Mouse (Mus musculus) forebrain, embryonic 14.5 days (tissue): ENCODE results near the gene Etfbkmt. TPM values are rescaled to one million over a fixed set of nuclear protein-coding genes. Genes with fewer than 3 reads are reported as not detected.

ENCODE experiments used
- ATAC-seq: fragments of 200-750 bp; cut with Nextera tagmentation; 2 replicates; pipeline ENCODE4 v1.8.0; 2017; ENCODE audit warnings: mild to moderate bottlenecking, moderate library complexity
- DNase-seq: peaks from one replicate; pipeline ENCODE4 v3.0.0-alpha.2; 2015; ENCODE audit warnings: low spot score
- H3K27ac ChIP-seq: fragments of 300-500 bp; sonication (generic); 2 replicates; pipeline ENCODE4 v1.5.1; 2014; ENCODE audit warnings: low read depth, mild to moderate bottlenecking, control low read depth, low read length, moderate library complexity
- H3K27me3 ChIP-seq: fragments of 300-500 bp; sonication (generic); replicated peaks from 2 replicates; pipeline ENCODE4 v1.6.1; 2014; ENCODE audit warnings: low read length, control low read depth, mixed read lengths; ENCODE audit not compliant: control insufficient read depth, insufficient read depth
- H3K36me3 ChIP-seq: fragments of 300-500 bp; sonication (generic); 2 replicates; pipeline ENCODE4 v1.6.1; 2014; ENCODE audit warnings: low read length, control low read depth; ENCODE audit not compliant: control insufficient read depth, insufficient read depth
- H3K4me1 ChIP-seq: fragments of 300-500 bp; sonication (generic); 2 replicates; pipeline ENCODE4 v1.6.1; 2014; ENCODE audit warnings: antibody characterized with exemption, low read length, control low read depth; ENCODE audit not compliant: control insufficient read depth, insufficient read depth
- H3K4me2 ChIP-seq: fragments of 300-500 bp; sonication (generic); 2 replicates; pipeline ENCODE4 v1.6.1; 2014; ENCODE audit warnings: mild to moderate bottlenecking, control low read depth, low read length
- H3K4me3 ChIP-seq: fragments of 300-500 bp; sonication (generic); 2 replicates; pipeline ENCODE4 v1.5.1; 2014; ENCODE audit warnings: low read depth, low read length, control low read depth
- H3K9ac ChIP-seq: fragments of 300-500 bp; sonication (generic); 2 replicates; pipeline ENCODE4 v1.6.1; 2014; ENCODE audit warnings: mild to moderate bottlenecking, low read length, control low read depth, moderate library complexity
- H3K9me3 ChIP-seq: fragments of 300-500 bp; sonication (generic); replicated peaks from 2 replicates; pipeline ENCODE4 v1.6.1; 2016; ENCODE audit warnings: low read length, control low read depth, mixed read lengths; ENCODE audit not compliant: control insufficient read depth
- WGBS: fragments of 180-500 bp; shearing (Covaris S2); extraction: QIAGEN DNeasy Blood & Tissue Kit; methylation state at CpG from one replicate; pipeline ENCODE4 v1.1.7; 2014; 5-methylcytosine and 5-hydroxymethylcytosine counted together
- polyA plus RNA-seq: library from polyadenylated mRNA; unstranded; fragments of >200 nt; fragmentation: Nextera tagmentation; extraction: Ambion mirVana; gene quantifications from 2 replicates; pipeline ENCODE4 v1.2.1, GENCODE M21; 2014

The Etfbkmt gene
- polyA plus RNA-seq: 4.3 and 7.0 TPM in 2 replicates

DNA sequence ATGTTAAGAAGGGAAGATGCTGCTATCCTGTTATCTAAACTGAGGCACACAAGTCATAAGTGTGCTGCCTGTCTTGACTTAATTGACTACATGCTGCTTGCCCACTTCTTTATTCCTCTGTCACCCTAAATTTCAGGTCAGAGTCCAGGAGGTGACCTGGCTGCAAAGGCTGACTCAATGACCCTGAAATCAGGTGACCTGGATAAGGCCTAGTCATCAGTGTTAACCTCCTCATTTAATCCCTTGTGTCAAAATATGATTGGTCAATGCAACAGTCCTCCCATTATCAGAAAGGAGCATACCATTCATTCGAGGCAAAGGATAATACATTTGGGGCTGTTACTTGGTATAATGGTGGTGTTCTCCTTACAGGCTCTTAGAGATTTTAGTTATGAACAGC, at the start of gene Etfbkmt:
Gene Etfbkmt (plus strand): TSS at position 379 of the 400 bp plus-strand sequence.
- ATAC-seq (no peak), DNase-seq (no peak)
- H3K4me1 ChIP-seq: peaks cover 3% of the 10 kb centered on the region; the same call in 1 of the 2 replicates
- no peak within 1 kb of the TSS for H3K4me3 ChIP-seq
- H3K4me2 ChIP-seq: no peak within 1 kb of the TSS
- no peaks in the 10 kb centered on the region for H3K9me3 ChIP-seq
- no peak within 1 kb of the TSS for H3K27ac ChIP-seq
- no peaks in the 10 kb centered on the region for H3K36me3 ChIP-seq
- no peaks in the 10 kb centered on the region for H3K27me3 ChIP-seq
- no peak within 1 kb of the TSS for H3K9ac ChIP-seq
- WGBS: 80% methylated on average over 1 of the region's 1 CpGs

DNA sequence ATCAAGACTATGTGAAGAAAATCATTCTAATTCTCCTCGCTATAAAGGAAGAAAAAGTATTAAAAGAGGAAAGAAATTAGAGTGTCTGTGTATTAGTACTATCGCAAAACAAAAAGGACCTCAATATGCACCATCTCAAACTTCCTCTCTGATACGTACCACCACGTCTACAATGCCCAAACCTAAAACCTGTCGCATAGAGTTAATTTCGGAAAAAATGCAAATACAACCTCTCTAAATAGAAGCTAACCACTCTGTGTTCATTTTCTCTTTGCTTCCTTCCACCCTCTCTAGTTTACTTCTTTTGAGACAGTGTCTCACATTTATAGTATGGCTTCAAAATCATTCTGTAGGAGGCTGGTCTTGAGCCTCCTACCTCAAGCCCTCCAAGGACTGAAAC, 47.2 kb upstream of the Etfbkmt start:
- ATAC-seq (no peak), DNase-seq (no peak)
- no peak overlapping the region for H3K9ac ChIP-seq
- H3K4me3 ChIP-seq: no peak overlapping the region
- H3K4me1 ChIP-seq: no peaks in the 10 kb centered on the region
- H3K27me3 ChIP-seq: no peaks in the 10 kb centered on the region
- H3K4me2 ChIP-seq: no peak overlapping the region
- no peaks in the 10 kb centered on the region for H3K9me3 ChIP-seq
- WGBS: 97% methylated on average over 6 of the region's 6 CpGs
- no peak overlapping the region for H3K27ac ChIP-seq
- no peaks in the 10 kb centered on the region for H3K36me3 ChIP-seq

GRCm38 (mm10) chr6:149093465-149093864, 46.2 kb upstream of the Etfbkmt start:
- DNase-seq (no peak), ATAC-seq (no peak)
- Histone ChIP-seq H3K36me3 (no peaks in the 10 kb centered on the region), H3K4me1 (no peaks in the 10 kb centered on the region), H3K27me3 (no peaks in the 10 kb centered on the region), H3K4me3 (no peak overlapping the region), H3K9ac (no peak overlapping the region), H3K27ac (no peak overlapping the region), H3K9me3 (no peaks in the 10 kb centered on the region), H3K4me2 (no peak overlapping the region)
- 82% methylated on average over 5 of the region's 5 CpGs for WGBS

DNA sequence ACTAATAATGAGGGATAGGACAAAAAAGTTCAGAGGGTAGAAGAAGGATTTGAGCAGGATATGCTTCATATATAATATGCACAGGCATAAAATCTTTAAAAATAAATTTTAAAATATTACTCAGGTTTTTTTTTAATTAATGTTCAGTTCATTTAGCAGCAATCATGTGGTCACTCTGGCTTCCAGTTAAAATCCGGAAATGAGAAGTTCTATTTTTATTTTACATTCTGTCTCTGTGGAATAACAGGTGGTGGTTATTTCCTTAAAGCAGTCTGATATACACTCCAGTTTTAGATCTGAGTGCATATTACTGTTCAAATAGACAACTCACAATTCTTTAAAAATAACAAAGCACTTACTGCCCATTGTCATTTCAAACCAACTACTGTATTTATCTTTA, 45.1 kb upstream of the Etfbkmt start:
- DNase-seq: no peak
- WGBS: 82% methylated on average over 1 of the region's 1 CpGs
- Histone ChIP-seq H3K4me2 (no peak overlapping the region), H3K4me1 (peaks cover 4% of the 10 kb centered on the region; the same call in 1 of the 2 replicates), H3K9ac (no peak overlapping the region), H3K27me3 (no peaks in the 10 kb centered on the region), H3K27ac (no peak overlapping the region), H3K9me3 (no peaks in the 10 kb centered on the region), H3K36me3 (no peaks in the 10 kb centered on the region), H3K4me3 (no peak overlapping the region)
- ATAC-seq: no peak

GRCm38 (mm10) chr6:149095389-149095788, 44.3 kb upstream of the Etfbkmt start:
- peak; percentile 30 for DNase-seq
- no peaks in the 10 kb centered on the region for H3K36me3 ChIP-seq
- peaks cover 6% of the 10 kb centered on the region; the same call in 1 of the 2 replicates for H3K4me1 ChIP-seq
- H3K27ac ChIP-seq: no peak overlapping the region
- no peak overlapping the region for H3K4me2 ChIP-seq
- no peaks in the 10 kb centered on the region for H3K9me3 ChIP-seq
- WGBS: 55% methylated on average over 6 of the region's 6 CpGs
- H3K4me3 ChIP-seq: no peak overlapping the region
- no peak overlapping the region for H3K9ac ChIP-seq
- ATAC-seq: no peak
- H3K27me3 ChIP-seq: no peaks in the 10 kb centered on the region

- H3K4me2 ChIP-seq: no peak overlapping the region
- no peaks in the 10 kb centered on the region for H3K27me3 ChIP-seq
- DNase-seq (no peak), ATAC-seq (no peak)
- 92% methylated on average over 2 of the region's 2 CpGs for WGBS
- peaks cover 6% of the 10 kb centered on the region; the same call in 1 of the 2 replicates for H3K4me1 ChIP-seq
- no peak overlapping the region for H3K9ac ChIP-seq
- H3K9me3 ChIP-seq: no peaks in the 10 kb centered on the region
- no peak overlapping the region for H3K27ac ChIP-seq
- no peaks in the 10 kb centered on the region for H3K36me3 ChIP-seq
- H3K4me3 ChIP-seq: no peak overlapping the region
Observed at GRCm38 (mm10) chr6:149096233-149096632, 43.4 kb upstream of the Etfbkmt start.

DNA sequence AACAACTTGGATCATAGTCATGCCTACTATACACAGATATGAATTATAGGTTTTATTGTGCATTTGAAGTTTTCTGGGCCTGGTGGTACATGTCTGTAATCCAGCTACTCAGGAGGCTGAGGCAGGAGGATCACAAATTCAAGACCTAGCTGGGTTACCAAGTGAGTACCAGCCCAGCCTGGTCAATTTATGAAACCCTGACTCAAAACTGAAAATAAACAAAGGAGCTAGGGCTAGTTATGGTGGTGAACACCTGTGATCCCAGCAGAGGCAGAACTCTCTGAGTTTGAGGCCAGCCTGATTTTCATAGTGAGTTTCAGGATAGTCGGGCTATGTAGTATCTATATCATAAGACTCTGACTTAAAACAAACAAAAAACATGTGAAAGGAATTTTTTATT, 42.4 kb upstream of the Etfbkmt start:
- H3K4me2 ChIP-seq: no peak overlapping the region
- DNase-seq (no peak), ATAC-seq (no peak)
- H3K27me3 ChIP-seq: no peaks in the 10 kb centered on the region
- H3K36me3 ChIP-seq: no peaks in the 10 kb centered on the region
- H3K4me1 ChIP-seq: peaks cover 6% of the 10 kb centered on the region; the same call in 1 of the 2 replicates
- no peak overlapping the region for H3K27ac ChIP-seq
- no peak overlapping the region for H3K9ac ChIP-seq
- H3K4me3 ChIP-seq: no peak overlapping the region
- no peaks in the 10 kb centered on the region for H3K9me3 ChIP-seq
- 97% methylated on average over 1 of the region's 1 CpGs for WGBS

GRCm38 (mm10) chr6:149098993-149099392, 40.7 kb upstream of the Etfbkmt start:
- no peak overlapping the region for H3K27ac ChIP-seq
- H3K4me1 ChIP-seq: peaks cover 6% of the 10 kb centered on the region; the same call in 1 of the 2 replicates
- H3K4me3 ChIP-seq: no peak overlapping the region
- H3K36me3 ChIP-seq: no peaks in the 10 kb centered on the region
- H3K9ac ChIP-seq: no peak overlapping the region
- H3K4me2 ChIP-seq: peak overlapping the region; percentile 52; the same call in 1 of the 2 replicates
- H3K27me3 ChIP-seq: no peaks in the 10 kb centered on the region
- H3K9me3 ChIP-seq: no peaks in the 10 kb centered on the region
- DNase-seq (no peak), ATAC-seq (no peak)

DNA sequence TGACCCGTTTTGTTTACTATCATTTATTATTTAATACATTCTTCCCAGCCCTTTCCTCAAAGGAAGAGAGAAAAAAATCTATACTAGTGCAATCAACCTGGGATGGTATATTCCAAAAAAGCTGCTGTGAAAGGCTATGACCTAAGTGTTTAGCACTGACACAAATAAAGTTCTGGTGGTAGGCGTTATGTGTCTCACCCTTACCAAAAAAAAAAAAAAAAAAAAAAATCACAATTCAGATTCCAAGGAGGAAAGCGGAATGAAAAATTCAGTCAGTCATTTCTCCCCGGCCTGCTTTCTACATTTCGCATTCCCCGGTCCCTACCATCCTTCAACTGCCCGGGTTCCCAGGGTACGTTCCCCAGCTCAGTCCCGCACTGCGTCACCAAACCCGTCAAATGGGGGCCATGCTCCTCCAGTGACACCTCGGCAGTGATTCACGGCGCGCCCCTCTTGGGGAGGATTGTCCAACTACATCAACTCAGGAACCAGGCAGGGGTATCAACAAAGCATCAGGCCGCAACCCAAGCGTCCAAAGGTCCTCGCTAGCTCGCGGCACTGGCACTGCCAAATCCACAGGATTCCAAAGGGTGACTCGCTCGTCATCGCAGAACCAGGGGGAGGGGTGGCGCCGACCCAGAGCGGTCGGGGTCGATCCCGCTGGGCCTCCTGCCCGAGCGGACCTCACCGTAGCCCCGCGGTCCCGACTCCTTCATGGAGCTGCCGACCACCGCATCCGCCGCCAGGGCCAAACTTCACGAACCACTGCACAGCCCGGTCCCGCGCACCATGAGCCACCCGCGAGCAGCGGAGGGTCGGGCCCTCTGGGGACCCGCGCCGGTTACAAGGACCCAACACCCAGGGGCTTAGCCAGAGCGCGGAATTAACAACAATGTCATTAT, 39.2 kb upstream of the Etfbkmt start:
- peak; percentile 54 for ATAC-seq
- under 1% methylated on average over 51 of the region's 52 CpGs for WGBS

More for the DNA sequence above, 39.2 kb upstream of the Etfbkmt start:
- peaks cover 6% of the 10 kb centered on the region; the same call in 1 of the 2 replicates for H3K4me1 ChIP-seq
- H3K27ac ChIP-seq: peak overlapping the region; percentile 97
- H3K36me3 ChIP-seq: no peaks in the 10 kb centered on the region
- H3K4me3 ChIP-seq: peak overlapping the region; percentile 86
- no peaks in the 10 kb centered on the region for H3K9me3 ChIP-seq
- H3K4me2 ChIP-seq: peak overlapping the region; percentile 52
- peak overlapping the region; percentile 94 for H3K9ac ChIP-seq
- peak; percentile 76 for DNase-seq
- H3K27me3 ChIP-seq: no peaks in the 10 kb centered on the region
